Mouse (Mus musculus) MEL (cell line): ENCODE measurements at regions not wholly inside any gene's neighbourhood (a gene's known extent, or its start where the extent isn't known, plus 50 kb on each side); places are given as distances from the start of the nearest gene placed in this dataset.
"Not testable (repeated sequence)": the region's sequence is repeated elsewhere in the genome, so short reads cannot be mapped to it uniquely, and the experiment has no call there.

ENCODE experiments used
- DNase-seq: peaks from one replicate; pipeline ENCODE4 v3.0.0; 2011; ENCODE audit warnings: low read depth, low spot score
- H3K27ac ChIP-seq: 2 replicates; pipeline ENCODE4 v1.5.1; 2012; ENCODE audit warnings: low read depth, mild to moderate bottlenecking, control low read depth, low read length, moderate library complexity; ENCODE audit not compliant: control insufficient read depth
- H3K27me3 ChIP-seq, 2 experiments: fragments of 150-350 bp in 1 of 2; sonication (generic) in 1 of 2; 2 replicates each; pipeline ENCODE4 v1.6.1; 2012; ENCODE audit warnings: low read length in 2 of 2, mild to moderate bottlenecking in 2 of 2, improper control_type of control experiment in 1 of 2, moderate library complexity in 1 of 2; ENCODE audit not compliant: insufficient read depth in 2 of 2, control insufficient read depth in 1 of 2
- H3K36me3 ChIP-seq, 2 experiments: 2 replicates each; pipeline ENCODE4 v1.6.1; 2012 to 2014; ENCODE audit warnings: low read length in 2 of 2, improper control_type of control experiment in 1 of 2, inconsistent platforms in 1 of 2, mild to moderate bottlenecking in 1 of 2; ENCODE audit not compliant: insufficient read depth in 2 of 2, control insufficient read depth in 1 of 2
- H3K4me1 ChIP-seq, 2 experiments: fragments of 150-350 bp in 1 of 2; sonication (generic) in 1 of 2; 2 replicates each; pipeline ENCODE4 v1.6.1; 2012; ENCODE audit warnings: low read length in 2 of 2, improper control_type of control experiment in 1 of 2, mild to moderate bottlenecking in 1 of 2; ENCODE audit not compliant: insufficient read depth in 2 of 2, control insufficient read depth in 1 of 2
- H3K4me3 ChIP-seq, 2 experiments: fragments of 150-350 bp in 1 of 2; sonication (generic) in 1 of 2; 2 replicates each; pipeline ENCODE4 v1.5.1; 2012; ENCODE audit warnings: low read depth in 2 of 2, low read length in 2 of 2, mild to moderate bottlenecking in 2 of 2, moderate library complexity in 2 of 2, control low read depth in 1 of 2, improper control_type of control experiment in 1 of 2; ENCODE audit not compliant: control insufficient read depth in 1 of 2, insufficient read depth in 1 of 2
- H3K79me2 ChIP-seq: 2 replicates; pipeline ENCODE4 v1.6.1; 2012; ENCODE audit warnings: mild to moderate bottlenecking, low read length, moderate library complexity; ENCODE audit not compliant: control insufficient read depth, poor library complexity, insufficient read depth
- H3K9ac ChIP-seq: 2 replicates; pipeline ENCODE4 v1.6.1; 2012; ENCODE audit warnings: low read depth, mild to moderate bottlenecking, control low read depth, low read length, moderate library complexity; ENCODE audit not compliant: control insufficient read depth, poor library complexity, severe bottlenecking
- H3K9me3 ChIP-seq: fragments of 150-350 bp; sonication (generic); replicated peaks from 2 replicates; pipeline ENCODE4 v1.6.1; 2012; ENCODE audit warnings: mild to moderate bottlenecking, low read length, improper control_type of control experiment, moderate library complexity; ENCODE audit not compliant: insufficient read depth
- MAX ChIP-seq: IDR thresholded peaks from 2 replicates; pipeline ENCODE4 v1.6.1; 2011; ENCODE audit warnings: low read length, improper control_type of control experiment
- MXI1 ChIP-seq: IDR thresholded peaks from 2 replicates; pipeline ENCODE4 v1.6.1; 2011; ENCODE audit warnings: mild to moderate bottlenecking, low read depth, low read length, improper control_type of control experiment
- POLR2AphosphoS2 ChIP-seq: IDR thresholded peaks from 2 replicates; pipeline ENCODE4 v1.6.1; 2011; ENCODE audit warnings: low read length, improper control_type of control experiment
- SIN3A ChIP-seq: IDR thresholded peaks from 2 replicates; pipeline ENCODE4 v1.6.1; 2012; ENCODE audit warnings: low read length, improper control_type of control experiment, inconsistent platforms

DNA sequence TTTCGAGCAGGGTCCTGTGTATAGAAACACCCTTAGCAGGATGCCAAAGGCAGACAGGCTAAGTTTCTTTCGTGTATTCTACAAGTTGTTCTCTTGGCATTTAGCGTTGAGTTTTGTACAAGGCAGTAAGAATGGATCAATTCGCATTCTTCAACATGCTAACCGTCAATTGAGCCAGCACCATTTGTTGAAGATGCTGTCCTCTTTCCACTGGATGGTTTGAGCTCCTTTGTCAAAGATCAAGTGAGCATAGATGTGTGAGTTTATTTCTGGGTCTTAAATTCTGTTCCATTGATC is 113.9 kb downstream of the Zfp97 start:
- Histone ChIP-seq H3K27ac (peak overlapping the region; percentile 62), H3K79me2 (peaks cover 14% of the 10 kb centered on the region), H3K9ac (peak overlapping the region; percentile 70), H3K4me3 (peak overlapping the region; percentile 66 to 74)
- 0 out of 2 replicates have a peak, but pooled peaks have one; percentile 12 for TF ChIP-seq POLR2AphosphoS2
- TF ChIP-seq SIN3A = peak; percentile 19; the same call in 1 of the 2 replicates
- TF ChIP-seq MAX = 0 out of 2 replicates have a peak, but pooled peaks have one; percentile 26
- peak; percentile 36; the same call in 1 of the 2 replicates for TF ChIP-seq MXI1
- H3K36me3 ChIP-seq, H3K9me3 ChIP-seq, H3K4me1 ChIP-seq, H3K27me3 ChIP-seq: not testable (repeated sequence)
- peak; percentile 71 for DNase-seq
